Mouse (Mus musculus): Measurements from ENCODE around the gene Ski.

- TF ChIP-seq GATA1 (IDR thresholded peaks at IDR 0.05; ENCODE audit: low read length) (no peak), TAL1 (IDR thresholded peaks at IDR 0.05; ENCODE audit: low read length) (no peak)
Observed at GRCm38 (mm10) chr4:155170614-155171212, 51.7 kb downstream of the Ski start.

Data from erythroblast, embryonic 14.5 days (primary cell).